Mouse (Mus musculus): ENCODE measurements around the gene Fam3a. TPM values are rescaled to one million over a fixed set of nuclear protein-coding genes. Genes with fewer than 3 reads are reported as not detected.
"Not testable (repeated sequence)": the region's sequence is repeated elsewhere in the genome, so short reads cannot be mapped to it uniquely, and the experiment has no call there.

Fam3a gene
- polyA plus RNA-seq, 1 experiment = 31.8 TPM

- Histone ChIP-seq H3K4me3 (replicated peaks; ENCODE audit: insufficient read depth, low read depth, low read length) (peak overlapping the region; percentile 80), H3K27me3 (ENCODE audit: control insufficient read depth, insufficient read depth, low read length) (no peaks in the 10 kb centered on the region), H3K27ac (ENCODE audit: insufficient read depth, low read length) (peak overlapping the region; percentile 33; the same call in 1 of the 2 replicates), H3K4me1 (ENCODE audit: control insufficient read depth, insufficient read depth, low read length) (no peaks in the 10 kb centered on the region)
- no peak for TF ChIP-seq POLR2A (IDR thresholded peaks at IDR 0.05; ENCODE audit: borderline replicate concordance, insufficient read depth, low read length)
- WGBS = 20% methylated on average over 10 of the region's 10 CpGs
- DNase-seq = no peak
Observed at GRCm38 (mm10) chrX:74367512-74367911, 25.6 kb downstream of the Fam3a start.

GRCm38 (mm10) chrX:74359171-74359570, 33.9 kb downstream of the Fam3a start:
- TF ChIP-seq CTCF (IDR thresholded peaks at IDR 0.05; ENCODE audit: borderline replicate concordance, insufficient read depth, low read depth, low read length) = no peak
- no peak for TF ChIP-seq POLR2A (IDR thresholded peaks at IDR 0.05; ENCODE audit: borderline replicate concordance, insufficient read depth, low read length)
- H3K4me3 ChIP-seq (replicated peaks; ENCODE audit: insufficient read depth, low read depth, low read length) = no peak overlapping the region
- 47% methylated on average over 11 of the region's 11 CpGs for WGBS
- H3K27ac ChIP-seq (ENCODE audit: insufficient read depth, low read length) = no peak overlapping the region
- H3K4me1 ChIP-seq (ENCODE audit: control insufficient read depth, insufficient read depth, low read length) = no peaks in the 10 kb centered on the region
- DNase-seq = no peak
- H3K27me3 ChIP-seq (ENCODE audit: control insufficient read depth, insufficient read depth, low read length) = no peaks in the 10 kb centered on the region

GRCm38 (mm10) chrX:74357069-74357468, 36.0 kb downstream of the Fam3a start:
- WGBS = 86% methylated on average over 3 of the region's 3 CpGs
- not testable (repeated sequence) for H3K4me1 ChIP-seq (ENCODE audit: control insufficient read depth, insufficient read depth, low read length); H3K27ac ChIP-seq (ENCODE audit: insufficient read depth, low read length)

DNA sequence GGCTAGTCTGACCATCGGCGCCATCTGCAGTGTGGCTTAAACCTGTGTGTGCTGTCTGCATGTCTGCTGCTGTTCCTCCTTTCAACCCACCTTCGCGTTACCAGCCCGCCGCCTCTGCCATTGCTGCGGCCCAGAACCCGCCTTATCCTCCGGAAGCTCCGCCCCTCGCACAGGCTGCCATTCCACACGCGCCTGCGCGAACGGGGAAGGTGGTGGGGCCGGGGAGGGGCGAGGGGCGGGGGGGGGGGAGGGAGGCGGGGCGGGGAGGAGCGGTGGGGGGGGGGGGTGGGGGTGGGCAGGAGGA, 39.7 kb downstream of the Fam3a start, which contains the start of gene Lage3:
Gene Lage3 (minus strand): TSS at position 152 of the 304 bp plus-strand sequence.
- peak; percentile 83 to 85 for DNase-seq

More at GRCm38 (mm10) chrX:74357069-74357468, 36.0 kb downstream of the Fam3a start:
- not testable (repeated sequence) for H3K27me3 ChIP-seq (ENCODE audit: control insufficient read depth, insufficient read depth, low read length); H3K4me3 ChIP-seq (replicated peaks; ENCODE audit: insufficient read depth, low read depth, low read length); DNase-seq

DNA sequence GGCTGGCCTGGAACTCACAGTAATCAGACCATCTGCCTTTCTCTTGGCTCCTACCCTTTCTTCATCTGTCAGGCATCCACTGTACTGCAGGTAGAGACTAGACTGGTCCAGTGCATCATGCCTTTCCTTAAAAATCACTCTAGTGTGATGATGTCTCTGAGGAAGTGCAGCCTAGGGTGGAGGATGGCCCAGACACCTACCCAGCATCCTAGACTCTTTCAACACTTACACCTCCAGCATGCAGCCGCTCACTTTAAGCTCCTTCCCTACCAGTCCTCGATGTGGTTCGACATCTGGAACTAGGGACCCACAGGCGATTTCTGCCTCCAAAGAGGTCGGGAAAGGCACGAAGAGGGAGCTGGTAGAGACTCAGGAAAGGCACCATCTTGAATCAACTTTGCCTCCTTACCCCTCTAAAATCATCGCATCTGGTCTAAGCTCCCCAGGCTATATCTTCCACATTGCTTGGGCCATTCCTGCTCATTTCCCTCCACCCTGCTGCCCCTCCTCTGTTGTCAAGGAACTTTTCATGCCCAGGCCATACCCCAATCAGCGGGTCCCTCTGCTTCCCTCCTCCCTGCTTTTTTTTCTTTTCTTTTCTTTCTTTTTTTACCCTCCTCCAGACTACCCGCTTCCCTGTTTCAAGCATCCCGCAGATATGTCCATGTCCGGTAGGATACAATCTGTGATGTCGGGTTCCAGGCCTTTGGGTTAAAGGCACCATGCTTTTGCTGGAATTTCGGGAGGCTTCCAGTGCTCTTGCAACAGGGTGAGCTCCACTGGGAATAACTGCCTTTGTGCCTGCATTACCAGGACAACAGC, 40.2 kb downstream of the Fam3a start:
- H3K27me3 ChIP-seq (ENCODE audit: control insufficient read depth, insufficient read depth, low read length) = no peaks in the 10 kb centered on the region
- H3K4me1 ChIP-seq (ENCODE audit: control insufficient read depth, insufficient read depth, low read length) = no peaks in the 10 kb centered on the region
- peak overlapping the region; percentile 91 for H3K4me3 ChIP-seq (replicated peaks; ENCODE audit: insufficient read depth, low read depth, low read length)
- H3K27ac ChIP-seq (ENCODE audit: insufficient read depth, low read length) = peak overlapping the region; percentile 34; the same call in 1 of the 2 replicates
- DNase-seq = no peak
- TF ChIP-seq CTCF (IDR thresholded peaks at IDR 0.05; ENCODE audit: borderline replicate concordance, insufficient read depth, low read depth, low read length) (no peak), POLR2A (IDR thresholded peaks at IDR 0.05; ENCODE audit: borderline replicate concordance, insufficient read depth, low read length) (no peak)
- WGBS = 9% methylated on average over 13 of the region's 13 CpGs

More for the DNA sequence above, 39.7 kb downstream of the Fam3a start, which contains the start of gene Lage3:
- Histone ChIP-seq H3K27ac (ENCODE audit: insufficient read depth, low read length) (peak within 1 kb of the TSS; percentile 34; the same call in 1 of the 2 replicates), H3K4me1 (ENCODE audit: control insufficient read depth, insufficient read depth, low read length) (no peaks in the 10 kb centered on the region), H3K27me3 (ENCODE audit: control insufficient read depth, insufficient read depth, low read length) (no peaks in the 10 kb centered on the region), H3K4me3 (replicated peaks; ENCODE audit: insufficient read depth, low read depth, low read length) (peak within 1 kb of the TSS; percentile 91)
- peak; percentile 76; the same call in 1 of the 2 replicates for TF ChIP-seq POLR2A (IDR thresholded peaks at IDR 0.05; ENCODE audit: borderline replicate concordance, insufficient read depth, low read length)
- TF ChIP-seq CTCF (IDR thresholded peaks at IDR 0.05; ENCODE audit: borderline replicate concordance, insufficient read depth, low read depth, low read length) = no peak
- 2% methylated on average over 11 of the region's 22 CpGs for WGBS

Other genes starting within 250 kb of the Fam3a start
- gene Tex28, start 225.4 kb downstream of the Fam3a start, polyA plus RNA-seq (2012; rRNA removed) = not detected in 2 replicates
- 0.05 TPM in 1 of 2 replicates, not detected in the other for gene Tktl1, start 216.0 kb downstream of the Fam3a start, polyA plus RNA-seq (2012; rRNA removed)
- 141 and 162 TPM in 2 replicates for gene Flna, start 143.5 kb downstream of the Fam3a start, polyA plus RNA-seq (2012; rRNA removed)
- 49.0 and 53.6 TPM in 2 replicates for gene Emd, start 138.6 kb downstream of the Fam3a start, polyA plus RNA-seq (2012; rRNA removed)
- 511 and 570 TPM in 2 replicates for gene Rpl10, start 122.5 kb downstream of the Fam3a start, polyA plus RNA-seq (2012; rRNA removed)
- 99.4 and 100 TPM in 2 replicates for gene Taz, start 111.4 kb downstream of the Fam3a start, polyA plus RNA-seq (2012; rRNA removed)
- 6.4 and 7.5 TPM in 2 replicates for gene Dnase1l1, start 110.9 kb downstream of the Fam3a start, polyA plus RNA-seq (2012; rRNA removed)
- 506 and 526 TPM in 2 replicates for gene Atp6ap1, start 96.2 kb downstream of the Fam3a start, polyA plus RNA-seq (2012; rRNA removed)
- gene Gdi1, start 88.3 kb downstream of the Fam3a start, polyA plus RNA-seq (2012; rRNA removed) = 843 and 859 TPM in 2 replicates
- gene Fam50a, start 80.2 kb downstream of the Fam3a start, polyA plus RNA-seq (2012; rRNA removed) = 46.2 and 50.7 TPM in 2 replicates
- gene Plxna3, start 64.2 kb downstream of the Fam3a start, polyA plus RNA-seq (2012; rRNA removed) = 52.5 and 69.2 TPM in 2 replicates
- gene Lage3, start 39.7 kb downstream of the Fam3a start, polyA plus RNA-seq (2012; rRNA removed) = 68.3 and 72.2 TPM in 2 replicates
- gene Ubl4a, start 20.1 kb downstream of the Fam3a start, polyA plus RNA-seq (2012; rRNA removed) = 82.0 and 85.3 TPM in 2 replicates
- gene Slc10a3, start 19.9 kb downstream of the Fam3a start, polyA plus RNA-seq (2012; rRNA removed) = 4.2 and 4.7 TPM in 2 replicates
- gene Ikbkg, start within 50 bp of the Fam3a start, polyA plus RNA-seq (2012; rRNA removed) = 22.3 TPM in 2 replicates
- gene G6pdx, start 35.9 kb upstream of the Fam3a start, polyA plus RNA-seq (2012; rRNA removed) = 64.7 and 65.4 TPM in 2 replicates
- gene Gm6880, start 88.1 kb upstream of the Fam3a start, polyA plus RNA-seq (2012; rRNA removed) = not detected in 2 replicates
- not detected in 2 replicates for gene Olfr1326-ps1, start 181.6 kb upstream of the Fam3a start, polyA plus RNA-seq (2012; rRNA removed)
- gene Olfr1325, start 199.4 kb upstream of the Fam3a start, polyA plus RNA-seq (2012; rRNA removed) = not detected in 2 replicates